7 mouse cellular contexts compared by ENCODE assay signal in genomic region chr5:137293282-137293681, GRCm38 (mm10). TPM values are rescaled to one million over a fixed set of nuclear protein-coding genes. Genes with fewer than 3 reads are reported as not detected.
A peak's percentile ranks its signal among the peaks of the same experiment; 100 is the strongest.
DNase-seq lines count a peak whose midpoint lies in the region; ATAC-seq lines count a peak whose summit lies in the region.

No protein-coding gene starts in this region.

- H3K27ac ChIP-seq in intestine, embryonic 14.5 days (ENCODE audit: low read depth) = peak overlapping the region; percentile 85
- peak overlapping the region; percentile 87; the same call in 1 of the 2 replicates for H3K27ac ChIP-seq in limb, embryonic 10.5 days
- peak overlapping the region; percentile 94 for H3K27ac ChIP-seq in midbrain, embryonic 10.5 days (replicated peaks)

- under 1% methylated on average over 15 of the region's 15 CpGs for WGBS in intestine, embryonic 14.5 days
- under 1% methylated on average over 15 of the region's 15 CpGs for WGBS in limb, embryonic 10.5 days
- WGBS in midbrain, embryonic 10.5 days = 1% methylated on average over 15 of the region's 15 CpGs

- peak; percentile 87 to 94 for DNase-seq in adrenal gland, adult (ENCODE audit: inconsistent age in 2 of 2, low spot score in 1 of 2)
- DNase-seq in gastrocnemius, postnatal 14 days = peak; percentile 77
- DNase-seq in intestine, embryonic 14.5 days (ENCODE audit: low spot score) = peak; percentile 85
- DNase-seq in limb, embryonic 10.5 days (ENCODE audit: low spot score) = peak; percentile 72
- peak; percentile 74 for DNase-seq in midbrain, embryonic 10.5 days (ENCODE audit: low spot score)
- DNase-seq in spleen, adult 12 weeks (ENCODE audit: low spot score) = peak; percentile 77

- intact Hi-C loops in gastrocnemius, postnatal 14 days (cut with DNase I; ENCODE audit: low total_unique reads) = no loop called here

- peak overlapping the region; percentile 55 for H3K4me3 ChIP-seq in intestine, embryonic 14.5 days (ENCODE audit: low read depth, low read length)
- peak overlapping the region; percentile 62 for H3K4me3 ChIP-seq in limb, embryonic 10.5 days
- H3K4me3 ChIP-seq in midbrain, embryonic 10.5 days = peak overlapping the region; percentile 79

- H3K27me3 ChIP-seq in intestine, embryonic 14.5 days (replicated peaks; ENCODE audit: control insufficient read depth, insufficient read depth, low read length) = peaks cover 31% of the 10 kb centered on the region
- peaks cover 51% of the 10 kb centered on the region for H3K27me3 ChIP-seq in limb, embryonic 10.5 days (ENCODE audit: low read depth, poor library complexity, severe bottlenecking)
- peaks cover 50% of the 10 kb centered on the region for H3K27me3 ChIP-seq in midbrain, embryonic 10.5 days (ENCODE audit: low read depth, poor library complexity, severe bottlenecking)

- H3K4me2 ChIP-seq in intestine, embryonic 14.5 days (ENCODE audit: low read length) = peak overlapping the region; percentile 71

- H3K9me3 ChIP-seq in intestine, embryonic 14.5 days (ENCODE audit: control insufficient read depth, low read length) = no peaks in the 10 kb centered on the region
- H3K9me3 ChIP-seq in limb, embryonic 10.5 days (replicated peaks) = no peaks in the 10 kb centered on the region
- no peaks in the 10 kb centered on the region for H3K9me3 ChIP-seq in midbrain, embryonic 10.5 days (replicated peaks)

- peak overlapping the region; percentile 72 for H3K9ac ChIP-seq in intestine, embryonic 14.5 days (ENCODE audit: low read length)

- peaks cover 33% of the 10 kb centered on the region for H3K36me3 ChIP-seq in intestine, embryonic 14.5 days (ENCODE audit: control insufficient read depth, insufficient read depth, low read length)
- H3K36me3 ChIP-seq in limb, embryonic 10.5 days = peaks cover 37% of the 10 kb centered on the region
- peaks cover 36% of the 10 kb centered on the region for H3K36me3 ChIP-seq in midbrain, embryonic 10.5 days

- H3K4me1 ChIP-seq in intestine, embryonic 14.5 days (replicated peaks; ENCODE audit: control insufficient read depth, insufficient read depth, low read length) = peaks cover 14% of the 10 kb centered on the region
- H3K4me1 ChIP-seq in limb, embryonic 10.5 days = peaks cover 54% of the 10 kb centered on the region
- peaks cover 63% of the 10 kb centered on the region for H3K4me1 ChIP-seq in midbrain, embryonic 10.5 days

- ATAC-seq in common myeloid progenitor, adult 5-6 weeks (replicated peaks; ENCODE audit: low read depth, poor library complexity, severe bottlenecking) = peak; percentile 27
- peak; percentile 40 for ATAC-seq in intestine, embryonic 14.5 days (replicated peaks; ENCODE audit: low FRiP score, low TSS enrichment, low read depth)

RNA-seq across cellular contexts. Expression of gene Ufsp1, which starts 1.1 kb away (rescaled TPM):
- 3.2 and 4.4 TPM in 2 replicates for total RNA-seq in common myeloid progenitor, adult 5-6 weeks (2017)
- 10 to 100 TPM; 30.5 to 36.3 TPM for total RNA-seq in gastrocnemius, postnatal 14 days (2021)
- polyA plus RNA-seq in intestine, embryonic 14.5 days (2014; fragmentation: Nextera tagmentation; extraction: Ambion mirVana) = 8.9 and 10.6 TPM in 2 replicates
- 8.1 and 8.5 TPM in 2 replicates for polyA plus RNA-seq in limb, embryonic 10.5 days (2016; fragmentation: Nextera tagmentation; extraction: Ambion mirVana)
- polyA plus RNA-seq in midbrain, embryonic 10.5 days (2016; fragmentation: Nextera tagmentation; extraction: Ambion mirVana) = 9.6 and 11.0 TPM in 2 replicates

RNA-seq across cellular contexts. Expression of gene Ache, which starts 6.0 kb away (rescaled TPM):
- total RNA-seq in common myeloid progenitor, adult 5-6 weeks (2017) = 6.3 and 6.6 TPM in 2 replicates
- 10 to 100 TPM; 48.8 to 59.8 TPM for total RNA-seq in gastrocnemius, postnatal 14 days (2021)
- polyA plus RNA-seq in intestine, embryonic 14.5 days (2014; fragmentation: Nextera tagmentation; extraction: Ambion mirVana) = 11.7 and 13.6 TPM in 2 replicates
- polyA plus RNA-seq in limb, embryonic 10.5 days (2016; fragmentation: Nextera tagmentation; extraction: Ambion mirVana) = 1.7 and 1.8 TPM in 2 replicates
- polyA plus RNA-seq in midbrain, embryonic 10.5 days (2016; fragmentation: Nextera tagmentation; extraction: Ambion mirVana) = 3.4 and 4.8 TPM in 2 replicates

RNA-seq across cellular contexts. Expression of gene Srrt, which starts 14.2 kb away (rescaled TPM):
- total RNA-seq in common myeloid progenitor, adult 5-6 weeks (2017) = 296 and 373 TPM in 2 replicates
- total RNA-seq in gastrocnemius, postnatal 14 days (2021) = 10 to 100 TPM; 39.0 to 40.6 TPM
- polyA plus RNA-seq in intestine, embryonic 14.5 days (2014; fragmentation: Nextera tagmentation; extraction: Ambion mirVana) = 118 and 122 TPM in 2 replicates
- polyA plus RNA-seq in limb, embryonic 10.5 days (2016; fragmentation: Nextera tagmentation; extraction: Ambion mirVana) = 200 and 201 TPM in 2 replicates
- 190 and 192 TPM in 2 replicates for polyA plus RNA-seq in midbrain, embryonic 10.5 days (2016; fragmentation: Nextera tagmentation; extraction: Ambion mirVana)

RNA-seq across cellular contexts. Expression of gene Trip6, which starts 20.9 kb away (rescaled TPM):
- total RNA-seq in common myeloid progenitor, adult 5-6 weeks (2017) = 12.7 and 13.7 TPM in 2 replicates
- 1 to 10 TPM; 7.9 to 9.6 TPM for total RNA-seq in gastrocnemius, postnatal 14 days (2021)
- 73.3 and 77.7 TPM in 2 replicates for polyA plus RNA-seq in intestine, embryonic 14.5 days (2014; fragmentation: Nextera tagmentation; extraction: Ambion mirVana)
- polyA plus RNA-seq in limb, embryonic 10.5 days (2016; fragmentation: Nextera tagmentation; extraction: Ambion mirVana) = 73.4 and 75.9 TPM in 2 replicates
- 61.0 and 61.1 TPM in 2 replicates for polyA plus RNA-seq in midbrain, embryonic 10.5 days (2016; fragmentation: Nextera tagmentation; extraction: Ambion mirVana)

RNA-seq across cellular contexts. Expression of gene Slc12a9, which starts 40.1 kb away (rescaled TPM):
- total RNA-seq in common myeloid progenitor, adult 5-6 weeks (2017) = 2.1 and 5.8 TPM in 2 replicates
- 1 to 10 TPM; 3.1 to 3.3 TPM for total RNA-seq in gastrocnemius, postnatal 14 days (2021)
- polyA plus RNA-seq in intestine, embryonic 14.5 days (2014; fragmentation: Nextera tagmentation; extraction: Ambion mirVana) = 7.9 and 9.5 TPM in 2 replicates
- 10.4 and 10.6 TPM in 2 replicates for polyA plus RNA-seq in limb, embryonic 10.5 days (2016; fragmentation: Nextera tagmentation; extraction: Ambion mirVana)
- polyA plus RNA-seq in midbrain, embryonic 10.5 days (2016; fragmentation: Nextera tagmentation; extraction: Ambion mirVana) = 12.0 and 14.3 TPM in 2 replicates

Comparison
In these comparisons a context has a peak if more than half of its experiments do, and no peak if none do; other contexts are left out.
1. Peak in every context shown above with its lines: DNase-seq, ATAC-seq, H3K4me3 ChIP-seq and H3K27ac ChIP-seq.